1 mouse cellular context compared by ENCODE assay signal in the genomic region with DNA sequence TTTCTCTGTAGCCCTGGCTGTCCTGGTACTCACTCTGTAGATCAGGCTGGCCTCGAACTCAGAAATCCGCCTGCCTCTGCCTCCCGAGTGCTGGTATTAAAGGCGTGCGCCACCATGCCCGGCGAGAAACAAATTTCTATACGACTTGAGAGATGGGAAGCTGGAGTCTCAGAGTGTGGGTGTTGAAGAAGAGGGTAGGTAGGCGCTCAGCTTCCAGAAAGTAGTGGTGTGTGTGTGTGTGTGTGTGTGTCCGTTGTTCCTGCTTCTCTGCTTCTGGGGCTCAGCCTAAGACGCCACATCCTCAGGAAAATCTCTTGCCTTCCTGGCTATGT.
TF ChIP-seq lines count a peak whose summit lies in the region.

No protein-coding gene starts in this region.

TF ChIP-seq in CH12.LX, 34 proteins besides CTCF, POLR2A, EP300 and RAD21:
- TF ChIP-seq ZNF384 (IDR thresholded peaks at IDR 0.05; ENCODE audit: low read depth, low read length) (peak; percentile 80), HCFC1 (IDR thresholded peaks at IDR 0.05; ENCODE audit: low read depth, low read length) (0 out of 2 replicates have a peak, but pooled peaks have one; percentile 17), NELFE (IDR thresholded peaks at IDR 0.05; ENCODE audit: low read depth, low read length) (0 out of 2 replicates have a peak, but pooled peaks have one; percentile 40), MXI1 (IDR thresholded peaks at IDR 0.05; ENCODE audit: low read depth, low read length) (0 out of 2 replicates have a peak, but pooled peaks have one; percentile 36)
TF ChIP-seq in CH12.LX: peak in this region for 4; not testable (repeated sequence) for 30.
